Mouse (Mus musculus) thymus, postnatal 4 days (tissue): Measurements from ENCODE around the gene Nes.

Experiments used
- DNase-seq: peaks from one replicate; pipeline ENCODE4 v3.0.0; 2021

The Nes gene

GRCm38 (mm10) chr3:87951946-87952345, 18.9 kb upstream of the Nes start:
- no peak for DNase-seq

- DNase-seq = no peak
Measured at GRCm38 (mm10) chr3:87952440-87952839, 18.4 kb upstream of the Nes start.

- no peak for DNase-seq
Measured at GRCm38 (mm10) chr3:87958056-87958455, 12.8 kb upstream of the Nes start.

- no peak for DNase-seq
Measured at GRCm38 (mm10) chr3:87958476-87958875, 12.4 kb upstream of the Nes start.

GRCm38 (mm10) chr3:87958967-87959366, 11.9 kb upstream of the Nes start:
- DNase-seq = no peak

GRCm38 (mm10) chr3:87959371-87959770, 11.5 kb upstream of the Nes start:
- no peak for DNase-seq

- no peak for DNase-seq
Measured at GRCm38 (mm10) chr3:87960191-87960585, 10.7 kb upstream of the Nes start.

GRCm38 (mm10) chr3:87960586-87961191, 10.2 kb upstream of the Nes start:
- peak; percentile 82 for DNase-seq

- peak; percentile 73 for DNase-seq
Measured at GRCm38 (mm10) chr3:87970184-87970938, 517 bp upstream of the Nes start.

- peak; percentile 54 for DNase-seq
Measured at GRCm38 (mm10) chr3:87971489-87972202, 768 bp downstream of the Nes start.

- DNase-seq = no peak
Measured at GRCm38 (mm10) chr3:87972203-87972664, 1.4 kb downstream of the Nes start.

- DNase-seq = no peak
Measured at GRCm38 (mm10) chr3:87972776-87973175, 1.9 kb downstream of the Nes start.

GRCm38 (mm10) chr3:87973593-87974380, 2.9 kb downstream of the Nes start:
- DNase-seq = no peak

GRCm38 (mm10) chr3:87974381-87974987, 3.6 kb downstream of the Nes start:
- no peak for DNase-seq

- no peak for DNase-seq
Measured at GRCm38 (mm10) chr3:87979493-87979892, 8.6 kb downstream of the Nes start.

- DNase-seq = no peak
Measured at GRCm38 (mm10) chr3:87980085-87980484, 9.2 kb downstream of the Nes start.

- no peak for DNase-seq
Measured at GRCm38 (mm10) chr3:87980728-87981127, 9.8 kb downstream of the Nes start.

- DNase-seq = no peak
Measured at GRCm38 (mm10) chr3:87981214-87981760, 10.4 kb downstream of the Nes start.

GRCm38 (mm10) chr3:87981894-87982835, 11.3 kb downstream of the Nes start:
- DNase-seq = no peak

- peak; percentile 41 for DNase-seq
Measured at GRCm38 (mm10) chr3:87982836-87983601, 12.1 kb downstream of the Nes start.
